In genomic region chr5:44627487-44627886, GRCm38 (mm10) we compare ENCODE assay signal across 24 mouse cellular contexts.
"Had no signal": no experiment of that assay in that cellular context is flagged by ENCODE, and none has a peak within 500 bp of the region (broad histone marks: within the 10 kb centered on the region; RNA-seq: fewer than 3 reads in every experiment).

No protein-coding gene starts in this region.

- H3K27ac ChIP-seq: heart, adult 2 months; heart, embryonic 13.5 days; heart, embryonic 15.5 days; kidney, embryonic 15.5 days; kidney, postnatal 0 days; limb, embryonic 13.5 days; limb, embryonic 15.5 days; liver, embryonic 12.5 days; liver, embryonic 14.5 days had no signal

- DNase-seq: gastrocnemius, postnatal 14 days; gastrocnemius, postnatal 36 days; heart, adult 11 months; heart, adult 2 months; heart, postnatal 14 days; heart, postnatal 36 days; kidney, adult 11 months; kidney, adult 2 months; kidney, adult 9 months; kidney, postnatal 14 days; kidney, postnatal 36 days; layer of hippocampus, adult 9-11 months; layer of hippocampus, postnatal 36 days; left cerebral cortex, postnatal 4 days had no signal

- H3K36me3 ChIP-seq: heart, embryonic 13.5 days; heart, embryonic 15.5 days; kidney, embryonic 15.5 days; limb, embryonic 13.5 days; limb, embryonic 15.5 days; liver, embryonic 12.5 days had no signal

- ATAC-seq: intestine, embryonic 16.5 days; liver, embryonic 12.5 days had no signal

- H3K4me3 ChIP-seq: heart, adult 2 months; heart, embryonic 13.5 days; heart, embryonic 15.5 days; kidney, embryonic 15.5 days; limb, embryonic 13.5 days; limb, embryonic 15.5 days; liver, embryonic 12.5 days had no signal

- H3K9ac ChIP-seq: heart, embryonic 13.5 days; heart, embryonic 15.5 days; kidney, embryonic 15.5 days; limb, embryonic 13.5 days; limb, embryonic 15.5 days; liver, embryonic 12.5 days; liver, embryonic 14.5 days had no signal

- H3K4me1 ChIP-seq: heart, embryonic 13.5 days; heart, embryonic 15.5 days; limb, embryonic 15.5 days; liver, embryonic 12.5 days had no signal

- H3K9me3 ChIP-seq: heart, embryonic 13.5 days; heart, embryonic 15.5 days; kidney, embryonic 15.5 days; limb, embryonic 13.5 days; limb, embryonic 15.5 days; liver, embryonic 12.5 days had no signal

- H3K4me2 ChIP-seq: heart, embryonic 11.5 days; heart, embryonic 13.5 days; heart, embryonic 15.5 days; kidney, embryonic 15.5 days; limb, embryonic 13.5 days; limb, embryonic 15.5 days; liver, embryonic 12.5 days had no signal

- H3K27me3 ChIP-seq: heart, embryonic 13.5 days; heart, embryonic 15.5 days; kidney, embryonic 15.5 days; limb, embryonic 13.5 days; limb, embryonic 15.5 days; liver, embryonic 12.5 days had no signal
